Mouse (Mus musculus) olfactory bulb, adult 2 months (tissue): ENCODE data around the gene C9orf72.

Experiments
- CTCF ChIP-seq: fragments of 200-500 bp; IDR thresholded peaks from 2 replicates; pipeline ENCODE4 v1.5.1; 2012; ENCODE audit warnings: low read depth, mild to moderate bottlenecking, low read length, moderate library complexity; ENCODE audit not compliant: insufficient read depth
- POLR2A ChIP-seq: fragments of 200-500 bp; IDR thresholded peaks from 2 replicates; pipeline ENCODE4 v1.6.1; 2012; ENCODE audit warnings: mild to moderate bottlenecking, low read depth, low read length, moderate library complexity; ENCODE audit not compliant: insufficient read depth

- no peak for TF ChIP-seq CTCF
- no peak for TF ChIP-seq POLR2A
Observed at GRCm38 (mm10) chr4:35155132-35155922, 70.6 kb downstream of the C9orf72 start.
